Mouse (Mus musculus): ENCODE results near the gene Litaf. TPM values are rescaled to one million over a fixed set of nuclear protein-coding genes. Genes with fewer than 3 reads are reported as not detected.

Litaf gene
- polyA plus RNA-seq, 1 experiment = 115 TPM

DNA sequence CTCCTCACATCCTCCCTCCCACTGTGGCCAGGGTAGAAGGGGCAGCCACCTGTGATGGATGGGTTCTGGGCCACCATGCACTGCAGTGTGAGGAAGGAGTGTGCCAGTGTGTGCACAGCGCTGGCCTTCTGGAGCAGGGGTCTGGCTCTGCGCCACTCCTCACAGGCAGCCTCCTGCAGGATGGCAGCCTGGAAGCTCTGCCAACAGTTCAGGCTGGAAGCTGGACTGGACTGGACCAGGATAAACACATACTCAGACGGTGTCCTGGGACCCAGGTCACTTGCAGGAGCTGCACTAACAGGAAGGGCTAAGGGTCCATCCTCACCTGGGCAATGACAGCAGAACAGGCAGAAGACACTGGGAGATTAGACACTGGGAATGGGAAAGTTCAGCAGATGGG lies 132.6 kb downstream of the Litaf start:
- TF ChIP-seq CTCF (IDR thresholded peaks at IDR 0.05; ENCODE audit: extremely low read depth, insufficient read depth, insufficient read length, insufficient replicate concordance) (no peak), POLR2A (IDR thresholded peaks at IDR 0.05; ENCODE audit: low read depth, low read length) (no peak)

DNA sequence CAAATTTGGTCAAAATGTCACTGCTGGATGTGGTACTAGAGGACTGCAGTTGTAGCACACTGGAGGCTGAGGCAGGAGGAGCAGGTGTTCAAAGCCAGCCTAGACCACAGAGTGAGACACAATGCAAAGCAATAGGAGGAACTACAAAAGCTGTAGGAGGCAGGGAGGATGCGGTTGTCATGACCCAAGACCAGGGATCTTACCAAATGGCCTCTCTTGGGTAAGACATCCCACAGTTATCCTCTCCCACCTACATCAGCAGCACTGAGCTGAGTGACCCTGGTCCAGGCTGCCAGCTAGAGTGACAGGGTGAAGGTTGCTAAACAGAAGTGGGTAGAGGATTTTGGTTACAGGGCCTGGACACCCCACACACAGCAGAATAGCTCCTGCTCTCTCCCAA lies 138.9 kb downstream of the Litaf start:
- 75% methylated on average over 1 of the region's 1 CpGs for WGBS
- Histone ChIP-seq H3K27me3 (ENCODE audit: control insufficient read depth, insufficient read depth, low read length) (no peaks in the 10 kb centered on the region), H3K27ac (ENCODE audit: insufficient read depth, low read length) (no peak overlapping the region), H3K36me3 (ENCODE audit: control insufficient read depth, insufficient read depth, low read length) (no peaks in the 10 kb centered on the region), H3K4me1 (ENCODE audit: control insufficient read depth, insufficient read depth, insufficient read length) (no peaks in the 10 kb centered on the region), H3K4me3 (ENCODE audit: extremely low read depth, insufficient read depth, insufficient read length) (no peak overlapping the region)
- no peak for DNase-seq (ENCODE audit: low read depth in 1 of 2, low spot score in 2 of 2)
- TF ChIP-seq CTCF (IDR thresholded peaks at IDR 0.05; ENCODE audit: extremely low read depth, insufficient read depth, insufficient read length, insufficient replicate concordance) = no peak
- TF ChIP-seq POLR2A (IDR thresholded peaks at IDR 0.05; ENCODE audit: low read depth, low read length) = no peak

More for the DNA sequence above, 132.6 kb downstream of the Litaf start:
- Histone ChIP-seq H3K36me3 (ENCODE audit: control insufficient read depth, insufficient read depth, low read length) (no peaks in the 10 kb centered on the region), H3K4me1 (ENCODE audit: control insufficient read depth, insufficient read depth, insufficient read length) (no peaks in the 10 kb centered on the region), H3K4me3 (ENCODE audit: extremely low read depth, insufficient read depth, insufficient read length) (no peak overlapping the region), H3K27ac (ENCODE audit: insufficient read depth, low read length) (no peak overlapping the region), H3K27me3 (ENCODE audit: control insufficient read depth, insufficient read depth, low read length) (no peaks in the 10 kb centered on the region)
- DNase-seq (ENCODE audit: low read depth in 1 of 2, low spot score in 2 of 2) = no peak
- 83% methylated on average over 3 of the region's 3 CpGs for WGBS

DNA sequence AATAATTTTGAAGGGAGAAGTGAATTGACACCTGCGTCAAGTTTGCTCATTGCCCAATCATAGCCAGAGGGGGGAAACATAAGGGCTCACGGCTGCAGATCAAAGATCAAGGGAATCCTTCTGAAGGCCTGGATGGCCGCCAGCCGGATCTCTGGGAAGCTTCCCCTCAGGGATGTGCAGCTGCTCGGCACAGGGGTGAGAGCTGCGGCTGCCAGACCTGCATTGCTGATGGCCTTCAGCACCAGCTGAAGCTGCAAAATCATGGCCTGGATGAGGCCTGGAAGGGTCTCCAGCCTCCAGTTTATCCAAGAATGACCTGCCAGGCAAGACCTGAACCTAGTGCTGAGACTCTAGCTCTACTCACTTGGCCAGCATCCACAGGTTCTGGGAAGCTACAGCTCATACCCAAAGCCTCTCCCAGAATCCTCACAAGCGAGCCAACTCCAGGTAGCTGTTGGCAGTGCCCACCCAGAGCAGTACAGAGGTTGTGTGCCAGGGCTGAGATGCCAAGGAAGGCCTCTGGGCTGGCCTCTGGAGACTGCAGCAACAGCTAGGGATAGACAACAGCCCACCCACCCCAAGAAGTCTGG lies 140.3 kb downstream of the Litaf start:
- WGBS = 87% methylated on average over 7 of the region's 7 CpGs
- H3K4me3 ChIP-seq (ENCODE audit: extremely low read depth, insufficient read depth, insufficient read length) = no peak overlapping the region
- DNase-seq (ENCODE audit: low read depth in 1 of 2, low spot score in 2 of 2) = no peak
- no peaks in the 10 kb centered on the region for H3K4me1 ChIP-seq (ENCODE audit: control insufficient read depth, insufficient read depth, insufficient read length)
- H3K27me3 ChIP-seq (ENCODE audit: control insufficient read depth, insufficient read depth, low read length) = no peaks in the 10 kb centered on the region
- no peaks in the 10 kb centered on the region for H3K36me3 ChIP-seq (ENCODE audit: control insufficient read depth, insufficient read depth, low read length)
- TF ChIP-seq CTCF (IDR thresholded peaks at IDR 0.05; ENCODE audit: extremely low read depth, insufficient read depth, insufficient read length, insufficient replicate concordance) = no peak
- no peak for TF ChIP-seq POLR2A (IDR thresholded peaks at IDR 0.05; ENCODE audit: low read depth, low read length)
- no peak overlapping the region for H3K27ac ChIP-seq (ENCODE audit: insufficient read depth, low read length)

DNA sequence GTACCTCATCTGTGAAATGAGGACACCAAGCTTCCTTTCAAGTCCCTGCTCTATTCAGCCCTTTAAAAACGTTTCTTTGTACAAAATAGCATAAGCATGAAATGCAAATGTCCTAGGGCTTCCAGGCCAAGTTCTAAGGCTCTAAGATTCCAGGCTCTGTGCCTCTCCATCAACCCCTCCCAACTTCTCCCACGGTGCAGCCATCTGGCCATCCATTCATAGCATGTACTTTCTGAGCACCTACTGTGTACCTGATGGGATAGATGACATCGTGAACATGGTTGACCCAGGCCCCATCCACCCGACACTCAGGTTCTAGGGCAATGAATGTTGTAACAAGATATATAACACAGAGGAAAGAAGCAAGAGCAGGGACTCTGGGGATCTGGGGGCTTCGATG lies 142.4 kb downstream of the Litaf start:
- Histone ChIP-seq H3K36me3 (ENCODE audit: control insufficient read depth, insufficient read depth, low read length) (no peaks in the 10 kb centered on the region), H3K4me3 (ENCODE audit: extremely low read depth, insufficient read depth, insufficient read length) (no peak overlapping the region), H3K27me3 (ENCODE audit: control insufficient read depth, insufficient read depth, low read length) (no peaks in the 10 kb centered on the region), H3K27ac (ENCODE audit: insufficient read depth, low read length) (no peak overlapping the region), H3K4me1 (ENCODE audit: control insufficient read depth, insufficient read depth, insufficient read length) (no peaks in the 10 kb centered on the region)
- TF ChIP-seq CTCF (IDR thresholded peaks at IDR 0.05; ENCODE audit: extremely low read depth, insufficient read depth, insufficient read length, insufficient replicate concordance) (no peak), POLR2A (IDR thresholded peaks at IDR 0.05; ENCODE audit: low read depth, low read length) (no peak)
- WGBS = 82% methylated on average over 5 of the region's 5 CpGs
- no peak for DNase-seq (ENCODE audit: low read depth in 1 of 2, low spot score in 2 of 2)

DNA sequence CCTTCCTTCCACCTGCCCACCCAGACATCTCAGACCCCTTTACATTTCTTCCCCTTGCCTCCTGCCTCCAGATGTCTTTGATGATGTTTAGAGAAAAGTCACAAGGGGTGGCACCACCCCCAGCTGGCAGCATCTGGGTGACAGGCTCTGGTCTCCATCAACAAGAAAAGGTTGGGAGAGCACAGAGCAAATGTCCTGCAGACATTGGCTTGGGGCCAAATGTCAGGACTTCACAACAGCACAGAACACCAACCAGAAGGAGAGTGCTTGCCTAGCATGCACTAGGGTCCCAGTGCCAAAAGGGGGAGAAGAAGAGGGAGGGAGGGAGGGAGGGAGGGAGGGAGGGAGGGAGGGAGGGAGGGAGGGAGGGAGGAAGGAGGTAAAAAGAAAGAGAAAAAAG lies 146.1 kb downstream of the Litaf start:
- Histone ChIP-seq H3K4me1 (ENCODE audit: control insufficient read depth, insufficient read depth, insufficient read length) (no peaks in the 10 kb centered on the region), H3K36me3 (ENCODE audit: control insufficient read depth, insufficient read depth, low read length) (no peaks in the 10 kb centered on the region), H3K4me3 (ENCODE audit: extremely low read depth, insufficient read depth, insufficient read length) (no peak overlapping the region), H3K27ac (ENCODE audit: insufficient read depth, low read length) (no peak overlapping the region), H3K27me3 (ENCODE audit: control insufficient read depth, insufficient read depth, low read length) (no peaks in the 10 kb centered on the region)
- TF ChIP-seq CTCF (IDR thresholded peaks at IDR 0.05; ENCODE audit: extremely low read depth, insufficient read depth, insufficient read length, insufficient replicate concordance) (no peak), POLR2A (IDR thresholded peaks at IDR 0.05; ENCODE audit: low read depth, low read length) (no peak)
- DNase-seq (ENCODE audit: low read depth in 1 of 2, low spot score in 2 of 2) = no peak

DNA sequence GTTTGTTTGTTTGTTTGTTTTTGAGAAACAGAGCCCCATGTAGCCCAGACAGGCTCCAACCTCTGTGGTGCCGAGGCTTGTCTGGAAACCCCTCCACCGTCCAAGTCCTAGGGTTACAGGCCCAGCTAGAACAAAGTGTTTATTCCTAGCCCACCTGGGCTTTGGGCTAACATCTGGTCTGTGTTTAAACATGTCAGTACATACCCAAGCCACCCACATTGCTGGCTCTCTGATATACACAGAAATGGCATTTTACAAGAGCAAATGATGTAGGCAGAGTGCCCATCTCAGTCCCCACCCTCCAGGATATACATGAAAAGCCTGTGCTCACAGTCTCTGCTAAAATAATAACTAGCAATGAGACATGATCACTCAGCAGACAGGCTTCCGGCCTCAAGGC lies 149.7 kb downstream of the Litaf start:
- Histone ChIP-seq H3K4me1 (ENCODE audit: control insufficient read depth, insufficient read depth, insufficient read length) (no peaks in the 10 kb centered on the region), H3K4me3 (ENCODE audit: extremely low read depth, insufficient read depth, insufficient read length) (no peak overlapping the region), H3K36me3 (ENCODE audit: control insufficient read depth, insufficient read depth, low read length) (no peaks in the 10 kb centered on the region), H3K27me3 (ENCODE audit: control insufficient read depth, insufficient read depth, low read length) (no peaks in the 10 kb centered on the region), H3K27ac (ENCODE audit: insufficient read depth, low read length) (no peak overlapping the region)
- WGBS = 90% methylated on average over 3 of the region's 3 CpGs
- no peak for DNase-seq (ENCODE audit: low read depth in 1 of 2, low spot score in 2 of 2)
- TF ChIP-seq CTCF (IDR thresholded peaks at IDR 0.05; ENCODE audit: extremely low read depth, insufficient read depth, insufficient read length, insufficient replicate concordance) (no peak), POLR2A (IDR thresholded peaks at IDR 0.05; ENCODE audit: low read depth, low read length) (no peak)

DNA sequence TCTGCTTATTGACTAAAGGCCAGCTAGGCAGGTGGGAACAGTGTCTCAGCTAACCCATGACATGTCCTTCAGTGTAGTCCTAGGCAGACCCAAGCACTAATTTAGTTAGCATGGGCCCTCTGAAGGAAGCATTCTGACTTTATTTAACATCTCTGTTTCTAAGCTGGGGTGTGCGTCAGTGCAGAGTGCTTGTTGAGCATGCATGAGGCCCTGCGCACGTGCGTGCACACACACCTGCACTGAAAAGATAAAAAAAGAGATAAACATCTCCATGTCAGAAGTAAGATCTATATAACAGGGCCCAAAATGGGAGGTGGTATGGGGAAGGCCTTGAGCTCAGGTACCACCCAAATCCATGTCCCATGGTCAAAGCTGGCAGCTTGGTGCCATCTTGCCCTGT lies 150.9 kb downstream of the Litaf start:
- no peak overlapping the region for H3K27ac ChIP-seq (ENCODE audit: insufficient read depth, low read length)
- no peak overlapping the region for H3K4me3 ChIP-seq (ENCODE audit: extremely low read depth, insufficient read depth, insufficient read length)
- DNase-seq (ENCODE audit: low read depth in 1 of 2, low spot score in 2 of 2) = no peak
- TF ChIP-seq POLR2A (IDR thresholded peaks at IDR 0.05; ENCODE audit: low read depth, low read length) (no peak), CTCF (IDR thresholded peaks at IDR 0.05; ENCODE audit: extremely low read depth, insufficient read depth, insufficient read length, insufficient replicate concordance) (no peak)
- H3K4me1 ChIP-seq (ENCODE audit: control insufficient read depth, insufficient read depth, insufficient read length) = no peaks in the 10 kb centered on the region
- no peaks in the 10 kb centered on the region for H3K27me3 ChIP-seq (ENCODE audit: control insufficient read depth, insufficient read depth, low read length)
- H3K36me3 ChIP-seq (ENCODE audit: control insufficient read depth, insufficient read depth, low read length) = no peaks in the 10 kb centered on the region
- WGBS = 87% methylated on average over 4 of the region's 4 CpGs
